Mouse (Mus musculus): ENCODE measurements around the gene Cdca3.

The Cdca3 gene

DNA sequence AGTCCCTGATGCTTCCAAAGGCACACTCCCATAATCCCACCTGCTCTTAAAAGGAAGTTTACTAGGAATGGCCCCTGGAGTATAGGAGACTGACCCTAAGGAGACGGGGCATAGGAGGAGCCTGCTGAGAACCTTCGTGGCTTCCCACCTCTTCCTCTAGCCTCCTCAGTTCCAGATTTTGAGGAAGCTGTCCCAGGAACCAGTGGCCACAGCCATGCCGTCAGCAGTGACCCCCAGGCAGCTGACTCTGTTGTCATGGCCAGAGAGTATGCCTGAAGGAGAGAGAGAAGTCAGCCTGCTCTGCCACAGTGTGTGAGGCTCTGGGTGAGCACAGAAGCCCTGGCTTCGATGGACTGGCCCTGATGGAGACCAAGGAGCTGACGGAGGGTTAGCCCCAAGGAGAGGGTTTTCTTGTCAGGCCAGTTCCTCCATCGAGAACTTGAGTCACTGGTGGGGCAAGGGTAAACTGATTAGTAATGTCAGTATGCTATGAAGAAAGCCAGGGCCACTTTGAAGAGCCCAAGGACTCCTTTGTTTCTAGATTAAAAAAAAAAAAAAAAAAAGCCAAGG is 5.2 kb downstream of the Cdca3 start:
- DNase-seq = no peak

DNA sequence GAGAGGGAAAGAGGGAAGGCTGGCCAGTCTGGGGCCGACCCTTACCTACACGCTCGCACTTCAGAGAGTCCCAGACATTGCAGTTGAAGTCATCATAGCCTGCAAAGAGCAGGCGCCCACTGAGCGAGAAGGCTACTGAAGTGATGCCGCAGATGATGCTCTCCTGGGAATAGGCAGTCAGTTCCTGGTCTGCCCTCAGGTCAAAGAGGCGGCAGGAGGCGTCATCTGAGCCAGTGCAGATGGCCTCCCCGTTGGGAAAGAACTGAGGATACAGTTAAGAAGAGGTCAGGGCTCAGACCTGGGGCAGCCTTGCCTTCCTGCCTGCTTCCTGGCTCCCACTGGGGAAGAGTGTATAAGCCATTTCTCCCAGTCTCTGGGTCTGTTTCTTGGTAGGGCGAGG is 6.2 kb downstream of the Cdca3 start:
- no peak for DNase-seq

DNA sequence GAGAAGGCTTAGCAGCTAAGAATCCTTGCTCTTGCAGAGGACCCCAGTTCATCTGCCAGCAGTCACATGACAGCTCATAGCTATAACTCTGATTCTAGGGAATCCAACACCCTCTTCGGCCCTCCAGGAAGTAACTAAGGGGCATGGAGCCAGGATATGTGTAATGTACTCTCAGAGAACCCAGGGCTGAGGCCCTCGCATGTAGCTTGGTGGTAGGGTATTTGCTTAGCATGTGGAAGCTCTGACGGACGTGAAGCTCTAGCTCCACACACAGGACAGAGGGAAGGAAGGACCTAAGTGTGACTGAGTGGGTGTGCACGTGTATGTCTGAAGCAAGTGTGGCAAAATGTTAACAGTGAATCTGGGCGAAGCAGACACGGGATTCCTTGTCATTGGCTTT is 7.1 kb downstream of the Cdca3 start:
- DNase-seq = no peak

DNA sequence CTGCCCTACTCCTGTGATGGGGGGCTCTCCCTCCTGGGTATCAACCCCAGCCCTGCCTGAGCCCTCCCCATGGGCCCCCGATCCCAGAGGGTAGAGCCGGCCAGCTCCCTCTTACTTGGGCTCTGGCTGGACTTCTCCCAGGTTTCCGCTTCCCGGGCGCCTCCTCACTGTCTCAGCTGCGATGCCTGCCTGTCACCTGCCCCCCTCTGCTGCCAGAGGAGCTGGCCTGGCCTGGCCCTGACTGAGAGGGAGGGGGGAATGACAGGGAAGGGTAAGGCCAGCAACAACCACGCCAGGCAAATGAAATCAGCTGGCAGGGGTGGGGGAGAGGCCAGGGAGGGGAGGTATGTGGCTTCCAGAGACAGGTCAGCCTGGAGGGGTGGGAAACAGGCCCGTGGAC is 10.5 kb downstream of the Cdca3 start:
- no peak for DNase-seq

DNA sequence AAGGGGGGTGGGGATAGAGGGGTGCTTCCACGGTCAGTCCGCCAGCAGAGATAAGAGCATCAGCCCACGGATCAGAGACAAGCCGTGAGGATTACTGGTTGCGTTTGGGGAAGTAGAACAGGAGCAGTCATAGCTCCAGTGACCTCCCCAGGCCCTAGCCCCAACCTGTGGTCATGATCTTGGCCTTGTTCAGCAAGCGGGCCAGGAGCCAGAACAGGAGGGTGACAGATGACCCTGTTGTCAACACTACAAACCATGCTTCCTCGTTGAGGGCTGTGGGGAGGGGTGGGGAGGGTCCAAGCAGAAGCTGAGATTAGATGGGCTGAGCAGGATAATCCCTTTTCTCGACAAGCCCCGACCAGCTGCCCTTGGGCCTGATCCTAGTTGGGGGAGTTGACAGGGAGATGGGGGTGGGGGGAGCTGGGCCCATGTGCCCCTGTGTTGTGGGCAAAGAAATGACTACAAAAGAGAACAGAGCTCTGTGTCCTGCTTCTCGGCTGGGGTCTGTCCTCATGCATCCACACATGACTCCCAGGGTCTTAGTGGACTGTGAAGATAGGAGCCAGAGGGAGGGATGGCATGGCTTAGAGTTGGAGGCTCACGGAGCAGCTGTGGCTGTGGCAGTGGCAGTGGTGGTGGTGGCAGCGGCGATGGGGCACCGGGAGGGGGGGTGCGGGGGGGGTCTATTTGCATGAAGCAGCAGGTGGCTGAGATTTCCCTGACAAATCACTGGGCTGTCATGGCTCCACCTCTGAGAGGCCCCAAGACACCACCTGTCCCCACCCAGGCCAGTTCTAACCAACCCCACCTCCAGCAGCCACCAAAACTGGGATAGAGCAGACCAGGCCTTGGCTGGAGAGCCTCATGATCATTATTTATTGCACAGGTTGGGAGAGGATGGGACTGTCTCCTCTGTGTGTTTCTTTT is 11.2 kb downstream of the Cdca3 start, which contains the start of gene Gnb3:
Gene Gnb3 (minus strand): TSS at position 35 of the 927 bp plus-strand sequence.
- no peak for DNase-seq

DNA sequence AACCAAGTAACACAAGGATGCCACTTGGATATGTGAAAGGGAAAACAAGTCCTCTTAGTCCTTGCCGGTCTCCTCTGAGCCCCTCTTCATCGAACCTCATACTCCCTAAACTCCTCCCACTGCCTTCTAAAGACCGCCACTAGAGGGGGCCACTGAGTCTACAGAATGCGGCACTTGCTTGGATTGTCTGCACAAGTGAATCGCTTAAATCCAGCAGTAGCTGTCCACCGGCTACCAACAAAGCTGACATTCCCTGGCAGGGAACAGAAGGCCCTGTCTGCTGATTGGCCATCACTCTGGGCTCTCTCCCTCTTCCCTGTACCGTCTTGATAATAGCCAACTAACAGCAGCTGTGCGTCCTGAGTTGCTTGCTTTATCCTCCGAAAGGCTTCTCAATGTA is 18.0 kb downstream of the Cdca3 start:
- DNase-seq = peak; percentile 91

DNA sequence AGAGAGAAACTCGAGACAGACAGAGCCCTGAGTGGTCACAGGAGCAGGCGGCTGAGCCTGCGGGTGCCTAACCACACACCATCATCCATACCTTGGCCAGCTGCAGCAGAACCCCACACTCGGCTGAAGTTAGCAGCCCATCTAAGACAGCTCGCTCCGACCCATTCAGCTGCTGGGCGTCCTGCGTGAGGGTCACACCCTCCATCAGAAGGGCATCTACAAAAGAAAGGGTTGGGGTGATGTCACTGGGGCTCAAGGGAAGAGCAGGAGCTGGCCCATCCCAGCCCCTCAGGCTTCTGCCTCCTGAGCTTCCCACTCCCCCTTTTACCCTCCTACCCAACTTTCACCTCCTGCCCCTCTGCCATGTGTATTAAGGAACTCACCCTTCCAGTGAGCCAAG is 21.2 kb downstream of the Cdca3 start:
- no peak for DNase-seq

GRCm38 (mm10) chr6:124854647-124855046 is 25.3 kb downstream of the Cdca3 start:
- DNase-seq = no peak

GRCm38 (mm10) chr6:124856321-124856720 is 27.0 kb downstream of the Cdca3 start:
- peak; percentile 46 for DNase-seq

DNA sequence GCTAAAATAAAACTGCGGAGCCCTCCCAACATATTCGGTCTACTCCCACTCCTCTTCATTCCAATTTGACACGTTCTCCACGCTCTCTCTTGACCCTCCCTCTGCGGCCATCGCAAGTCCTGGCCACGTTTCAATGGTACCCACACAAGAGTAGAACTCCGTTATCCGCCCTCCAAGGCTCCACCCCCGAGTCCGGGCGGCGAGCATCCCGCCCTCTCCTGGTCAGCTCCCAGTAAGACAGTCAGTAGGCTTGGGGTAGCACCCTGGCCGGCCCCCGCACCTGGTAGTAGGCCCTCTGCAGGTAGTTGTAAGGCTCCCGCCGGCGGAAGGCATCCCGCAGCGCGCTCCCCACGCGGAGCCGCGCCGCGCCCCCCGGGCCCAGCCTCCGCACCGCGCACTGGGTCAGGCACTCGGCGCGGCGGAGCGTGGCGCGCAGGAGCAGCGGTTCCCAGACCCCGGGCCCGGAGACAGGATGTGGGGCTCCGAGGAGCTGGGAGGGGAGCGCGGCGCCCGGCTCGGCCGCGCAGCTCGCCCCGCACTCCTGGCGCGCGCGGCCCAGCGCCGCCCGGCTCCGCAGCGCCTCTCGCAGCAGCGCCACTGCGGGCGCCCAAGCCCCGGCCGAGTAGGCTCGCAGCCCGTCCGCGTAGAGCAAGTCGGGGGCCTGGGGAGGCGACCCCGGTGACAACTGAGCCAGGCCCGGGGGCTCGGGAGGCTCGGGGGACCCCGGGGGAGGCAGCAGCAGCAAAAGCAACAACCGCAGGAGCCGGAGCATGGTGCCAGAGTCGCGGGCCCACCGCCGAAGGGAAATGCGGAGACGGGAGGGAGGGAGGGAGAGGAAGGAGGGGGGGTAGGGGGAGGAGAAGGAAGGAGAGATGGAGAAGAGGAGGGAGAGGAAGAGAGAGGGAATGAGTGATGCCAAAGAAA is 27.8 kb downstream of the Cdca3 start, which contains the start of gene P3h3:
Gene P3h3 (minus strand): TSS at position 837 of the 924 bp plus-strand sequence.
- peak; percentile 90 for DNase-seq

DNA sequence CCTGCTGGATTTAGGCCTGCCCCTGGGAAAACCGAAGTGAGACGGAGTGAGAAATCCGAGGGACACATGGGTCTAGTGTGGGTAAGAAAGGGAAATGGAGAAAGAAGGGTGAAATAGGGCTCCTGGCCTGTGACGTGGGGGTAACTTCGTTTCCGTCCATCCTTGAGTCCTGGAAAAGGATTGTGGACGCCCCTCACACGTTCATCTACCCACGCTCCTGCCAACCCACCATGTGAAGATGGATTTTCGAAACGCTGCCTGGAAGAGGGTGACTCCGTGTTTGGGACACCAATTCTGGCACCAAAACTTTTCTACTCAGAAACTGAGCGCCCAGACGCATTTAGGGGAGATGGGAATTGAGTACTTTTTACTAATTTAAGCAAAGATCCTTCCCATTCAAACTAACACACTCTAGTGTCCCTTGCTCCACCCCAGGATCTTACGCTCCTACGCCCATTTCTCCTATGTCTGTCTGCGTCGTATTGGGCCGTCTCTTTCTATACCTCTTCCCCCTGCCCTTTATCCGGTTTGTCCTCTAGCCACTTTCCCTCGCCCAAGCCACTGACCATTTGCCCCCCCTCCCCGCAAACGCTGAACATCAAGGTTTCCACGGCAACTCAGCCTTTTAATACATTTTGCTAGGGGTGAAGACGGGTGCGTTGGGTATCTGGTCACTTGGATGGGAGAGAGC is 28.6 kb downstream of the Cdca3 start:
- DNase-seq = peak; percentile 34

DNA sequence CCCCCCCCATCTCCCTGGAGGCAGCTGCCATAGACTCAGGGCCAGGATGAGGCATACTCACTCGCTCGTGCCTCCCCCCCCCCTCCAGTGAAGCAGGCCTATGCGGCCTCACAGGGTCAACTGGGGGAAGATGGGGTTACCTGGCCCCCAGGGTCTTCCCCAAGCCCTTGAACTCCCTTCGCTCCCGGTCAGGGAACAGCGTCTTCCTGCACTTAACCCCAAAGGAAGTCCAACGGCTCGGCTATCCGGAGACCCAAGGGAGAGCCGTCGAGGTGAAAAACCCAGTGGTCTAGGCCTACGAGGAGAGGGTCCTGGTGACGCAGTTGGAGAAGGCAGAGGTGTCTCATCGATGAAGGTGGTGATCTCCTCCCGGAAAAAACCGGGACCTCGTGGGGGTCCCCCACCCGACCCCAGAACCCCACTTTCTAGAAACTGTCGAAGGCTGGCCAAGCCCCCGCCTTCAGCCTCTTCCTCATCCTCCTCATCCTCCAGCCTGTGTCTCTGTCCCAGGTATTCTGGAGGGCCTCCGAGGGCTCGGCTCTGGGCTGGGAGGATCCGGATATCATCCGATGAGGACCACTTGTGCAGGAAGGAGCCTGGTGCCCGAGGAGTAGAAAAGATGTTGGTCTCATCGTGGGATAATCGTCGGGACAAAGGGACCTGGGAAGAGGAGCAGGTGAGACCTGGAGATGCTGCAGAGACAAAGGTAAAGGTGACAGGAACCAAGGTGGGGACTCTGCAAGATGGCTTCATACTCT is 29.4 kb downstream of the Cdca3 start:
- DNase-seq = peak; percentile 43

- DNase-seq = peak; percentile 91
Measured at GRCm38 (mm10) chr6:124859725-124860124, 30.4 kb downstream of the Cdca3 start.

- no peak for DNase-seq
Measured at GRCm38 (mm10) chr6:124860511-124860910, 31.2 kb downstream of the Cdca3 start.

- peak; percentile 42 for DNase-seq
Measured at GRCm38 (mm10) chr6:124861266-124861665, 31.9 kb downstream of the Cdca3 start.

DNA sequence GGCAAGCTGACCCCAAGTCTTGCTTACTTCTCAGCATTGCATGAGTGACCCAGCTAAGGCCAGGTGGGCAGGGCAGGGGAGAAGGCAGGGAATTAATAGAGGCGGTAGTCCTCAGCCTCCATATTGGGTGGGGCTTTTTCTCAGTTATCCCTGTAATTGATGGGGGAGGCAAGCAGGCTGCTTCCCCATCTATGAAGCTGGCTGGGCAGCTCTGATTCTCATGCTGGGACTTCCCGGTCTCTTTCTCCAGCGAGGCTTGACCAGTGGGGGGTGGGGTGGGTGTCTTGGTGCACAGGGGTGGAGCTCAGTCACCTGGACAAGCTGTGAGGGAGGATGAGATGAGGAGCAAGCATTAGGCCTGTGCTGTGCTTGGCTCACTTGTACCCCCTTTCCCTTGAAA is 32.5 kb downstream of the Cdca3 start:
- no peak for DNase-seq

- DNase-seq = peak; percentile 32
Measured at GRCm38 (mm10) chr6:124862406-124863124, 33.2 kb downstream of the Cdca3 start.

DNA sequence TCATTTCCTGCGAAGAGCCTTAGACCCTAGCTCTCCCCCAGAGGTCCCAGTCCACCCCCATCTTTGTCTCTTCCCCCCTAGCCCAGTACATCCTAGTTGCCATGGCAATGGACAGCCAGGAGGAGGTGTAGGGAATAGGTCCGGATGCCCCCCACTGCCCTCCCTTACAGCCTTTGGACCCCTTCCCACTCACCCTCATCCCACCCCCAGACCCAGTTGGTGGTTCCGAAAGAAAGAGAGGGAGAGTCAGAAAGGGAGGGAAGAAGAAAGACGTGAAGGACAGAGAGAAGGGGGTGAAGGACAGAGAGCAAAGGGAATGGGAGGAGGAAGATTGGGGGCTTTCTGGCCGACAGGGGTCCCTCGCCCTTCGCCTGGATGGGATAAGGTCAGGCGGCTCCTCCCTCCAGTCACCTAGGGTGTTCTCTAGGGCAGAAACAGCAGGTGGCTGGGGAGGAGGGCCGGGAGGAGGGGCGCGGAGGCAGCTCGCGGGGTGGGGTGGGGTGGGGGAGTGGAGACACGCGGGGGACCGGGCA is 33.8 kb downstream of the Cdca3 start:
- DNase-seq = peak; percentile 45

DNA sequence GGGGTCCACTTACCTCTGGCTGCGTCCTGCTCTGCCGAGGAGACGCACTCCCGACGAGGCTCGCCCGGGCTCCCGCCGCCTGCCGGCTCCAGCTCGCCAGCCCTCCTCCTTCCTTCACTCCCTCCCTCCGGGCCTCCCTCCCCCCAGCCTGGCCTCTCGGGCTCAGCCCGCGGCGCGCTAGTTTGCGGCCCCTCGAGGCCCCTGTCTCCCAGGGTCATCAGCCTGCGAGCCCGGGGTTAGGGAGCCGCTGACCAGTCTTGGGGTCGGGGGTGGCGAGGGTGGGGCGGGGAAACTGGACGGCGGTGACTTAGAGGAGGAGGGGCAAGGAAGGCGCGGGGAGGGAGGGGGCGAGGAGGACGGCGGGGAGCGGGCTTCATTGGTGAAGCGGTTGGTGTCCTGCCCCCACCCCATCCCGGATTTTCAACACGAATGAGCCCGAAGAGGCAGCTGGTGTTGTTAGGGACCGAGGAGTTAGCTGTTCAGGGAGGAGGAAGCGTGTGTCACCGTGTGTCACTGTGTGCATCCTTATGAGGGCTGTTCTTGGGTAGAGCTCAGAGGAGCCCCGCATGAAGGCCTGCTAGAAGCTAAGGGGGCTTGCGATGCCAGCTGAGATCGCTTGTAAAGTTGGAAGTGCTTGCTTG is 34.4 kb downstream of the Cdca3 start, which contains the start of gene Gpr162:
Gene Gpr162 (minus strand): TSS at position 326 of the 641 bp plus-strand sequence.
- DNase-seq = peak; percentile 75

- no peak for DNase-seq
Measured at GRCm38 (mm10) chr6:124865766-124866362, 36.5 kb downstream of the Cdca3 start.

All from cerebellum, adult 11 months (tissue).